Mouse (Mus musculus): ENCODE data around the gene Nrxn1.

The Nrxn1 gene

DNA sequence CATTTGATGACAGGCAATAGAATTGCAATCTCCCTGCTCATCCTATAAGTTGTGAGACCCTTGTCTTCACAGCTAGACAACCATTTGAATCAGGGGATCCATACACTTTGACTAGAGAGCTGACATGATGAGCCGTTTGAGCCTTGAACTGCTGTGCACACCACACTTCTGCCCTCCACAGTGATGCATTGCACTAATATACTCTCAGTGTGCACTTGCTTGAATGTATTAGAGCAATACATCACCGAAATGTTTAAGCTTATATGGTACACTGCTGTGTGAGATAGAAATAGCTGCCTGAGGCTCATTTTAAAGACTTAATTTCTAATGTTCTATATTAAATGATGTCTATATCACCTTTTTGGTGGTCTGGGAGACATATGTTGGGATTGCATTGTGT lies 430.6 kb downstream of the Nrxn1 start:
- no peak for DNase-seq (ENCODE audit: low read depth)

DNA sequence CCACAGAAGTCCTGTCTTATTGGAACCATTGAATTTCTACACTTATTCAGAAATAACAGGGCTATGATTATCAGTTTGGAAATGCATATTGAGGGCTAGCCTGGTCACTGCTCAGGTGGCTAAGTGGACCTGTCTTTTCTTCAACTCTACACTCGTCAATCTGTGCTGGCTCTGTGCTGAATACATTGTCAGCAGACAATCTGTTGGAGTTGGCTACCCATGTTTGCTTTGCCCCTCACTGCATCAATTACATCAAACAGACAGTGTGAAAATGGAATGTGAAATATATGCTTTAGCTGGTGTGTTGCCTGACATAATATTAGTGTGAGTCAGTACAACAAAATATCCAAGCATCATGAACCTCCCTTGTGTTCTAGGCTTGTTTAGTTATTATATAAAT lies 438.4 kb downstream of the Nrxn1 start:
- DNase-seq (ENCODE audit: low read depth): no peak

DNA sequence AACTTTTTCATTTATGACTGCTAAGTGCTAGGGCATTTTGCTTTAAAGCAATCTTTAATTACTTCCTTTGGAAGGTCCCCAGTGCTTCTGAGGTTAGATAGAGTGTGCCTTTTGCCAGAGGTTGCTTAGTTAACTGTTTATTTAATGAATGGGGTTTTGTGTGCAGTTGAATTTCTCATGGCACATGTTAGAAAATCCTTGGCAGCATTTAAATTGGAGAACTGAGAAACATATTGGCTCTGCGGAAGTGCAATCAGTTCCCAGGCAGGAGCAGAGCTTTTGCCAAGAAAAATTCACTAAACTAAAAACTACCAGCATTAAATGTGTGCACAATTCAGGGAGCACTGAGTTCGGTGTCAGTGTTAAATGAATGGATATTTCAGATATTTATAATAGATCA lies 439.5 kb downstream of the Nrxn1 start:
- DNase-seq (ENCODE audit: low read depth): no peak

- no peak for DNase-seq (ENCODE audit: low read depth)
These were observed 442.6 kb downstream of the Nrxn1 start for GRCm38 (mm10) chr17:90650279-90650678.

DNA sequence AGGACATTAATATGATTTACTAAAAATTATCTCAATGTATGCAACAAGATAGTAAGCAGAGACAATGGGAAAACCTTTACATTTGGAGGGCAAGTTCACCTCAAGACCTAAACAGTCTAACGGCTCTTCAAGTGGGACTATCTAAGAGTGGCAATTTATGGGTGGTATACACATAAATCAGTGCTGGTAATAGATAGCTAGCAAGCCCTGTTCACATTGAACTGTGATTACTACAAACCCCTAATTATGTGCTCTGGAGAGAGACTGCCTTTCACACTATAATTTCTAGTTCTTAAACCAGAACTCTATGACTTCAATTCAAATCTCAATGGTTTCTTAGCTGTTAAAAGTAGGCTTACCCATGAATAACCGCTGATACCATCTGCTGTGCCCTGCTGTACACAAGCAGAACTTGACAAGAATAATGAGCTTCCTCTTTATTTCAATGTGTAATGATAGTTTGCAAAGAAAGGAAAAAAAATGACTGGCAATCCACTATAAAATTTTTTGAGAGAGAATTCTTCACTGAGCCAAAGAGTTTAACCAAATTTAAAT lies 453.8 kb downstream of the Nrxn1 start:
- no peak for DNase-seq (ENCODE audit: low read depth)

- no peak for DNase-seq (ENCODE audit: low read depth)
These were observed 454.6 kb downstream of the Nrxn1 start for GRCm38 (mm10) chr17:90638183-90638727.

DNA sequence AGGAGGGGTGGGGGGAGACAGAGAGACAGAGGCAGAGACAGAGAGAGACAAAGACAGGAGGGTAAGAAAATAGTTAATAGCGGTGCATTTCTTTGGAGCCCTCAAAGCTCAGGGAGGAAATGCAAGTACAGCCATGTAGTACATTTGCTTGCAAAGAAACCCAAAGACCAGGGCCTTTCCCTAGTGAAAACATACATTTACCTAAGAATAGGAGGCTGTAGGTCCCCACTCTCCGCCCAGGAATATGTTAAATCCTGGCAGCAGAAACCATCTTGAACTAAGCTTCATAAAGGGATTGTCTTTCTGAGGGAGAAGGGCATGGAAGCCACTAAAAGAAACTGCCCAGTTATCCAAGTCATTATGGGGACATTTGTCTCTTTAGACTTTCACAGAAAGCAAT lies 461.5 kb downstream of the Nrxn1 start:
- DNase-seq (ENCODE audit: low read depth): no peak

- no peak for DNase-seq (ENCODE audit: low read depth)
These were observed 463.0 kb downstream of the Nrxn1 start for GRCm38 (mm10) chr17:90629851-90630250.

GRCm38 (mm10) chr17:90628469-90628868 lies 464.4 kb downstream of the Nrxn1 start:
- peak; percentile 3 for DNase-seq (ENCODE audit: low read depth)

GRCm38 (mm10) chr17:90628004-90628403 lies 464.9 kb downstream of the Nrxn1 start:
- no peak for DNase-seq (ENCODE audit: low read depth)

DNA sequence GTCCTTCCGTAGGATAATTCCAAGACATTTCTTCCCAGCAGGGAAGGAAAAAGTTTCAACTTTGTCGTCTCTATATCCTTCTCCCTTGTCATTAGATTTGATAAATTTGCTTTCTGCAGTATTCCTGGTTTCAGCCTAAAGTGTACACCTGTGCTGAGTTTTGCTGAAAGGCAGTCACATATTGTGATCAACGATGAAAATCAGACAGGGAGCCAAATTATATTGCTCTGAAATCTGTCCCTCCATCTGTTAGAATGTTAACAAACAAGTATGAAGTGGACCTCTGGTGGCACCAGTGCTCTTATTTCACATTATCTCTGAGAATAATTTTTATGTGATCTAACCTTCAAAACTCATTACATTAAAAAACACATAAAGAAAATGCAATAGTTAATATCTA lies 465.5 kb downstream of the Nrxn1 start:
- DNase-seq (ENCODE audit: low read depth): no peak

GRCm38 (mm10) chr17:90624591-90625266 lies 468.1 kb downstream of the Nrxn1 start:
- DNase-seq (ENCODE audit: low read depth): no peak

- no peak for DNase-seq (ENCODE audit: low read depth)
These were observed 471.0 kb downstream of the Nrxn1 start for GRCm38 (mm10) chr17:90621828-90622227.

GRCm38 (mm10) chr17:90615019-90615418 lies 477.9 kb downstream of the Nrxn1 start:
- no peak for DNase-seq (ENCODE audit: low read depth)

- no peak for DNase-seq (ENCODE audit: low read depth)
These were observed 485.5 kb downstream of the Nrxn1 start for GRCm38 (mm10) chr17:90607427-90607806.

- peak; percentile 40 for DNase-seq (ENCODE audit: low read depth)
These were observed 486.0 kb downstream of the Nrxn1 start for GRCm38 (mm10) chr17:90606718-90607426.

- no peak for DNase-seq (ENCODE audit: low read depth)
These were observed 493.0 kb downstream of the Nrxn1 start for GRCm38 (mm10) chr17:90599570-90600524.

GRCm38 (mm10) chr17:90594798-90595533 lies 497.9 kb downstream of the Nrxn1 start:
- no peak for DNase-seq (ENCODE audit: low read depth)

GRCm38 (mm10) chr17:90586891-90587290 lies 506.0 kb downstream of the Nrxn1 start:
- no peak for DNase-seq (ENCODE audit: low read depth)

DNA sequence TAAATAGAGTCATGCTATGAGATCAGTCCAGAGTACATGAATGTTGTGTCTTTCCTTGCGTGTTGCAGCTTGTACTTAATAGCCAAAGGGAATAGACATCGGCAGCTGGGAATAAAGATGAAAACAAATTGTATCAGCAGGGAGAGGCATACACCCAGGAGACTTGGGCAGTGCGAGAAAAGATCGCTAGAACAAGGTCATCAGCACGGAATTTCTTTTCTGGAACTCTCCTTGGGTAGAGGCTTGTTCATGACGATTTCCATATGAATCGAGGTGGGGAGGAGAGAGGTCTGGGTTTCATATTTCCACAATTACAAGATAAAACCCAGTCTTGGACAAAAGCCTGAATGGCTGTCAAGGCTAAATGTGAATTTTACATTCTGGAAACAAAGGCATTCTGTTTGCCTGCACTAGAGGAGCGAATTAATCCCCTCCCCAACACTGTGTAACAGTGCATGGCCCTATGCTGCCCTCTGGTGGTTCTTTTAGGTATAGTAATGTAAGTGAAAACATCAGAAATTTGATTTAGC lies 508.1 kb downstream of the Nrxn1 start:
- peak; percentile 75 for DNase-seq (ENCODE audit: low read depth)

All from NIH3T3 (cell line).